Mouse (Mus musculus) embryonic facial prominence, embryonic 11.5 days (tissue): ENCODE data around the gene Nrxn1. TPM values are rescaled to one million over a fixed set of nuclear protein-coding genes. Genes with fewer than 3 reads are reported as not detected.

Source experiments
- ATAC-seq: fragments of 200-750 bp; cut with Nextera tagmentation; replicated peaks from 2 replicates; pipeline ENCODE4 v1.8.0; 2017; ENCODE audit warnings: low read depth; ENCODE audit not compliant: insufficient number of reproducible peaks, low FRiP score, low TSS enrichment
- DNase-seq: peaks from one replicate; pipeline ENCODE4 v3.0.0-alpha.2; 2015; ENCODE audit warnings: low spot score
- H3K27ac ChIP-seq: fragments of 300-500 bp; sonication (generic); replicated peaks from 2 replicates; pipeline ENCODE4 v1.5.1; 2014; ENCODE audit warnings: mild to moderate bottlenecking, low read depth, low read length, control low read depth
- H3K27me3 ChIP-seq: fragments of 300-500 bp; sonication (generic); 2 replicates; pipeline ENCODE4 v1.6.1; 2014; ENCODE audit warnings: mild to moderate bottlenecking, low read length, moderate library complexity, mixed read lengths; ENCODE audit not compliant: control insufficient read depth, insufficient read depth
- H3K36me3 ChIP-seq: fragments of 300-500 bp; sonication (generic); replicated peaks from 2 replicates; pipeline ENCODE4 v1.6.1; 2014; ENCODE audit warnings: low read depth, mild to moderate bottlenecking, low read length, moderate library complexity, mixed read lengths; ENCODE audit not compliant: control insufficient read depth, insufficient read depth
- H3K4me1 ChIP-seq: fragments of 300-500 bp; sonication (generic); 2 replicates; pipeline ENCODE4 v1.6.1; 2014; ENCODE audit warnings: low read length, mixed read lengths; ENCODE audit not compliant: control insufficient read depth, insufficient read depth
- H3K4me2 ChIP-seq: fragments of 300-500 bp; sonication (generic); 2 replicates; pipeline ENCODE4 v1.6.1; 2014; ENCODE audit warnings: low read depth, mild to moderate bottlenecking, control low read depth, low read length, moderate library complexity
- H3K4me3 ChIP-seq: fragments of 300-500 bp; sonication (generic); 2 replicates; pipeline ENCODE4 v1.5.1; 2014; ENCODE audit warnings: low read depth, low read length, control low read depth
- H3K9ac ChIP-seq: fragments of 300-500 bp; sonication (generic); replicated peaks from 2 replicates; pipeline ENCODE4 v1.6.1; 2014; ENCODE audit warnings: mild to moderate bottlenecking, control low read depth, low read length
- H3K9me3 ChIP-seq: fragments of 300-500 bp; sonication (generic); replicated peaks from 2 replicates; pipeline ENCODE4 v1.6.1; 2016; ENCODE audit warnings: mild to moderate bottlenecking, low read length, inconsistent platforms, mixed read lengths; ENCODE audit not compliant: control insufficient read depth
- WGBS: fragments of 180-500 bp; shearing (Covaris S2); extraction: QIAGEN DNeasy Blood & Tissue Kit; methylation state at CpG from one replicate; pipeline ENCODE4 v1.1.7; 2014; 5-methylcytosine and 5-hydroxymethylcytosine counted together
- polyA plus RNA-seq: library from polyadenylated mRNA; unstranded; fragments of >200 nt; fragmentation: Nextera tagmentation; extraction: Ambion mirVana; gene quantifications from 2 replicates; pipeline ENCODE4 v1.2.1, GENCODE M21; 2014

Gene Nrxn1
- polyA plus RNA-seq, 1 experiment from 2014 or later, result 4.6 TPM

DNA sequence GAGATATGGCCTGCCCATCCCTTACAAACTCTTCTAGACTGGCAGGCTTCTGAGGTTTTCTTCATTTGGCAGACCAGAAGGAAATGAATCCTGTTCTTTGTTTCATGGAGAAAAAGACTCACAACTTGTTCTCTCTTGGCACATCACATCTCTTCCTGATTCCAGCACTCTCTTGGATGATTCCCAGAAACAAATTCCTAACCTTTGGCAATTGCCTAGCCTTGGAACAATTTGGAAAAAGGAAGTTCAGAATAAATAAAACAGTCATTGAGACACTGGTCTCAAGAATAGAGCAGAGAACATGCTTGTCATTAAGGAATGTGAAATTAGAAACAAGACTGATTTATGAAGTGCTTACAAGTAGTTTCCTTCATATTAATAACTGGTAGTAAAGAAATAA lies 279.1 kb downstream of the Nrxn1 start:
- ATAC-seq (no peak), DNase-seq (no peak)
- Histone ChIP-seq H3K36me3 (no peaks in the 10 kb centered on the region), H3K27me3 (no peaks in the 10 kb centered on the region), H3K4me2 (no peak overlapping the region), H3K4me1 (no peaks in the 10 kb centered on the region), H3K9ac (no peak overlapping the region), H3K27ac (no peak overlapping the region), H3K4me3 (no peak overlapping the region), H3K9me3 (no peaks in the 10 kb centered on the region)

DNA sequence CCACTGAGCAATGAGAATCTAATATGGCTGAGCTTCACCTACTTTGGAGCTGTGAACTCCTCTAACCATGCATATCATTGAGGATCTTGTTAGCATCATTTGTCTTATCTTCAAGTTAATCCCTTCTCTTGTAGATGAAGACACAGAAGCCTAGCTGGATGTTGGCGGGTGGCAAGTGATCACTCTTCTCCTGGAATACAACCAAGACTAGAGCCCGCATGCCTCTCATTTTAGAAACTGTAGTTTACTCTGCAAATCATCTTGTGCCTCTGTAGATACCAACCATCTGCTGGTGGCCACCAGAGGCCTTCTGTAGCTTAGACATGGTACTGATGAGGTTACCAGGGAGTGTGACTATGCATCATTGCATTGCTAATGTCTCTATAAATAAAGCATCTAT lies 280.4 kb downstream of the Nrxn1 start:
- no peaks in the 10 kb centered on the region for H3K27me3 ChIP-seq
- H3K36me3 ChIP-seq, result no peaks in the 10 kb centered on the region
- H3K4me3 ChIP-seq, result no peak overlapping the region
- ATAC-seq (no peak), DNase-seq (no peak)
- WGBS, result 91% methylated on average over 2 of the region's 2 CpGs
- H3K9ac ChIP-seq, result no peak overlapping the region
- H3K4me2 ChIP-seq, result no peak overlapping the region
- H3K27ac ChIP-seq, result no peak overlapping the region
- H3K4me1 ChIP-seq, result no peaks in the 10 kb centered on the region
- no peaks in the 10 kb centered on the region for H3K9me3 ChIP-seq

DNA sequence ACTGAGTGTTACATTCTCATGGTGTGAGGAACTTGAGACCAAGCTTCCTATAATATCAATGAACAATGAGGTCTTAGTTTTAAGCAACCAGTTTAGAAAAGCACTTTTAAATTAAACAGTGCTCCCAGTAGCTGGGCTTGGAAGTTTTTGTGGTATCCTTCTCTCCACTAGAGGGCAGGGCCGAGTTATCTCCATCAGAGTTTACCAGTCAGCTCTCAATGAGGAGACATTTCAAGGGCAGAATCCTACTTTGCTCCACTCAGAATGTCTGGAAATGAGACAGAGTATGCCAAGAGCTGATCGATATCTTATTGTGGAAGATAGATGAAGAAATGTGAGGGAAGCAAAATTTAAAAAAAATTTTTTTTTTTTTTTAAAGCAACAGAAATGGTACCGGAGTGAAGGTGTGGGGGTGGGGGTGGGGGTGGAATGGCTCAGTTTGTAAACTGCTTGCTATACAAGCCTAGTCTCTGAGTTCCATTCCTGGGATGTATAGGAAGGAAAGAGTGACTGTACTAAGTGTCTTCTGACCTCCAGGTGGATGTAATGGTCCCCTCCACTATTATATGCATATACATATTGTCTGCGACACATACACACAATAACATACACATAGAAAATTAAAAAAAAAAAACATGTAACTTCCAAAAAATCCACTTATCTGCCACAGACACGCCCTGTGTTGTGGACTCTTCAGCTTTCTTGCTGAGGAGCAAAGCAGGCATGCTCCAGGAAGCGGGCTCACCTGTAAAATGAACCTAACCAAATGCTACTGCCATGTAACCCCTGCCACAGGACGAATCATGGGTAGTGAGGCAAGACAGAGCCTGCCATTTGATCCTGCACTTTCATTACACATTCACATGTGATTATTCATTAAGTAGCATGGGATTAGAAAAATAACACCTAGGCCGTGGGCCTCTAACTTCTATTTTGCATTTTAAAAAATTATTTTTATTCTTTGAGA lies 283.4 kb downstream of the Nrxn1 start:
- Histone ChIP-seq H3K9me3 (no peaks in the 10 kb centered on the region), H3K36me3 (no peaks in the 10 kb centered on the region), H3K4me2 (no peak overlapping the region), H3K4me1 (no peaks in the 10 kb centered on the region), H3K9ac (no peak overlapping the region), H3K27me3 (no peaks in the 10 kb centered on the region), H3K27ac (no peak overlapping the region), H3K4me3 (no peak overlapping the region)
- DNase-seq (peak; percentile 79), ATAC-seq (peak; percentile 70; the same call in 1 of the 2 replicates)
- WGBS, result 66% methylated on average over 8 of the region's 8 CpGs

DNA sequence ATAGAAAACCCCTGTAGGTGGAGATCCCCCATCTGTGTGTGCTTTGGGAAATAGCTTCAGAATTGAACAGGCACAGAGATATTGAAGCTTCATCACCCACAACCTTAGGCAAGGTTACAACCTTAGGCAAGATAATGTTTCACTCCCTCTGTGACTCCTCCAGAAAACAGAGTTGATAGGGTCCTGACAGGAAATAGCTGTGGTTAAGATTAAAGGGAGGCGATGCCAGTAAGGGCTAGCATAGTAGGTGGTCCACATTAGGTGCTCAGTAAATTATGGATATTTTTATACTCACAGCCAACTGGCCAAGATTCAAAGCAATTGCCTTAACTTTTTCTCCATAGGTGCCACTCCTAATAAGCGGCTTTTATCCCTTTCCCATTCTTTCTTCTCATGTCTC lies 284.6 kb downstream of the Nrxn1 start:
- no peak for ATAC-seq

DNA sequence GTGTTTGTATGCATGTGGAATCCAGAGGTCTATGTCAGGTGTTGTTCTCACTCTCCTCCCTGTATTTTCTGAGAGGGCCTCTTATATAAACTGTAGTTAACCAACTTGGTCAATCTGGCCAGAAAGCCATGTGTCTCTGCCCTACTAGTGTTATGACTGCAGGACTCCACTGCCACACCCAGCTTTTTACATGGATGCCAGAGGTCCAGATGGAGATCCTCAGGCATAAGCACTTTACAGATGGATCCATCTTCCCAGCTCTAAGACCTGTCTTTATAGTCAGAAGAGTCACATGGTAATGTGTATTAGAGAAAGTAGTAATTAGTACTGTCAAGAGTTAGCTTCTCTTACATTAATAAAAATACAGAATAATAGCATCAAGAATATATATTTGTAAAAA lies 285.7 kb downstream of the Nrxn1 start:
- Histone ChIP-seq H3K9me3 (no peaks in the 10 kb centered on the region), H3K27ac (no peak overlapping the region), H3K4me1 (no peaks in the 10 kb centered on the region), H3K4me2 (no peak overlapping the region), H3K4me3 (no peak overlapping the region), H3K9ac (no peak overlapping the region), H3K27me3 (no peaks in the 10 kb centered on the region), H3K36me3 (no peaks in the 10 kb centered on the region)
- ATAC-seq (no peak), DNase-seq (no peak)

More for the DNA sequence above, 284.6 kb downstream of the Nrxn1 start:
- Histone ChIP-seq H3K4me1 (no peaks in the 10 kb centered on the region), H3K27me3 (no peaks in the 10 kb centered on the region), H3K27ac (no peak overlapping the region), H3K4me3 (no peak overlapping the region), H3K4me2 (no peak overlapping the region), H3K9me3 (no peaks in the 10 kb centered on the region), H3K9ac (no peak overlapping the region), H3K36me3 (no peaks in the 10 kb centered on the region)
- 55% methylated on average over 2 of the region's 2 CpGs for WGBS
- no peak for DNase-seq

DNA sequence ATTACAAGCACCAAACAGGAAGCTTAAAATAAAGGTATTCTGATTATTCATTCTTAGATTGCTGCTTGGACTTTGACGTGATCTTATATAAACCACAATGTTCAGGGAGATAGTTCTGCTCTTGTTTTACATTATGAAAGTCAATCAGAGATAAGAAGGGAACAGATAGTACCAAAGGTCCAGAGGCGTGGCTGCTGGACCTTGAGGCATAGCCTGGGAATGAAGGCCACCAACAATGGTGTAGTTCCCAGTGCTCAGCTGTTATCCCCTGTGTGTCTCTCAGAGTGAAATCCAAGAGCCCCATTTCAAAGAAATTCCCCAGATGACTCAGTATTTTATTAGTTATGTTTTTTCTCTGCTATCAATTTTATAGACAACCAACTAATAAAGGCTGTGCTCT lies 294.2 kb downstream of the Nrxn1 start:
- no peaks in the 10 kb centered on the region for H3K27me3 ChIP-seq
- no peak overlapping the region for H3K27ac ChIP-seq
- DNase-seq (no peak), ATAC-seq (no peak)
- H3K36me3 ChIP-seq, result no peaks in the 10 kb centered on the region
- no peak overlapping the region for H3K9ac ChIP-seq
- WGBS, result 88% methylated on average over 2 of the region's 2 CpGs
- H3K9me3 ChIP-seq, result no peaks in the 10 kb centered on the region
- no peaks in the 10 kb centered on the region for H3K4me1 ChIP-seq
- no peak overlapping the region for H3K4me3 ChIP-seq
- H3K4me2 ChIP-seq, result no peak overlapping the region

DNA sequence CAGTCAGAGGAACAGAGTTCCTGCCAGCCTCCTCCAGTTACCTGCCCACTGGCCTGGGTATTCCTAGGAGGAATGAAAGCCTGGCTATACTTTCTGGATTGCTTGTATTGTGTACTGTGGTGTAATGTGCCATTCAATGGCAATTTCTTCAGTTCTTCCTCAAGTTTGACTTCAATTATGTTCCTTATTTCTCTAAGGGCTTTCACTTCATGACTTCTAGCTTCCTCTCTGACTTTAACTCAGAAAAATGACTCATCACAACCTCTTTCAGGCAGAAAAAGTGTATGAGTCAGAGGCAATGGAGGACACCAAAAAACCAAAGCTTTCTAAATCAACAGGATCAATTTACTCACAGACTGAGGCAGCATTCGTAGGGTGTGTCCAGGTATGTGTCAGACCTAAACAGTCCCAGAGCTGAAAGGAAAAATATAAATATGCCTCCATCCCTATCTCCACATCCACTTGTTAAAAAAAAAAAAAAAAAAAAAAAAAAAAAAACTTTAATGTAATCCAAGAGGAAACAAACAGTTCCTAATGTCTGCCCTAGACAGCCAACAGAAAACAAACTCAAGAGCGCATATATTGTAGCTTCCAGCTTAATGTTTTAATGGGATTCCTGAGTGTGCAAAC lies 295.1 kb downstream of the Nrxn1 start:
- WGBS, result 88% methylated on average over 2 of the region's 2 CpGs
- H3K9me3 ChIP-seq, result no peaks in the 10 kb centered on the region
- no peak overlapping the region for H3K9ac ChIP-seq
- no peak overlapping the region for H3K27ac ChIP-seq
- ATAC-seq (no peak), DNase-seq (no peak)
- H3K4me3 ChIP-seq, result no peak overlapping the region
- no peaks in the 10 kb centered on the region for H3K4me1 ChIP-seq
- H3K36me3 ChIP-seq, result no peaks in the 10 kb centered on the region
- no peak overlapping the region for H3K4me2 ChIP-seq
- no peaks in the 10 kb centered on the region for H3K27me3 ChIP-seq

DNA sequence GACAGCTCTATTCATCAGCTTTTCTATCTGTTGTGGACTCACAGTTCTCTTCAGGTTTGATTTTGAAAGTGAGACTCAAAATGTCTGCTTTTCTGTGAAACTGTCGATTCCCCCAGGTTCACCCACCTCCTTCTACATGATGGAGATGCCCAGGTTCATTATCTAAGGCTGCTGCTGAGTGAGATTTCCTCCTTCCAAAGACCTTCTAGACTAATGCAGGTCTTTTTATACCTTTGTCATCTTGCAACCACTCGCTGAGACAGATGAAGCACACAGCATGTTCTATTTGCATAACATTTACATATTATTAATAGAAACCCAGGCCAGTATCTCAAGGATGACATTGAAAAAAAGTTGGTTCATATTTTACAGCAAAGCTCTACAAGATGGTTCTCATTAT lies 295.9 kb downstream of the Nrxn1 start:
- WGBS, result 70% methylated on average over 2 of the region's 2 CpGs
- no peak overlapping the region for H3K4me3 ChIP-seq
- H3K27me3 ChIP-seq, result no peaks in the 10 kb centered on the region
- H3K4me2 ChIP-seq, result no peak overlapping the region
- no peak overlapping the region for H3K9ac ChIP-seq
- no peaks in the 10 kb centered on the region for H3K4me1 ChIP-seq
- no peak overlapping the region for H3K27ac ChIP-seq
- no peaks in the 10 kb centered on the region for H3K9me3 ChIP-seq
- H3K36me3 ChIP-seq, result no peaks in the 10 kb centered on the region
- ATAC-seq, result no peak
- DNase-seq, result no peak
